Mouse (Mus musculus) limb, embryonic 11.5 days (tissue): ENCODE measurements around the gene Fancl. TPM values are rescaled to one million over a fixed set of nuclear protein-coding genes. Genes with fewer than 3 reads are reported as not detected.
A peak's percentile ranks its signal among the peaks of the same experiment; 100 is the strongest.
"Not testable (repeated sequence)": the region's sequence is repeated elsewhere in the genome, so short reads cannot be mapped to it uniquely, and the experiment has no call there.

Experiments used
- ATAC-seq: fragments of 200-750 bp; cut with Nextera tagmentation; 2 replicates; pipeline ENCODE4 v1.8.0; 2017; ENCODE audit warnings: low read depth; ENCODE audit not compliant: insufficient number of reproducible peaks, low FRiP score, low TSS enrichment
- DNase-seq: peaks from one replicate; pipeline ENCODE4 v3.0.0-alpha.2; 2015; ENCODE audit warnings: low spot score
- H3K27ac ChIP-seq: fragments of 300-500 bp; sonication (generic); replicated peaks from 2 replicates; pipeline ENCODE4 v1.5.1; 2014; ENCODE audit warnings: low read depth, mild to moderate bottlenecking, low read length
- H3K27me3 ChIP-seq: fragments of 300-500 bp; sonication (generic); 2 replicates; pipeline ENCODE4 v1.6.1; 2014; ENCODE audit warnings: mild to moderate bottlenecking, low read length, mixed read lengths; ENCODE audit not compliant: control insufficient read depth, insufficient read depth
- H3K36me3 ChIP-seq: fragments of 300-500 bp; sonication (generic); 2 replicates; pipeline ENCODE4 v1.6.1; 2014; ENCODE audit warnings: mild to moderate bottlenecking, low read length, moderate library complexity, mixed read lengths; ENCODE audit not compliant: control insufficient read depth, insufficient read depth
- H3K4me1 ChIP-seq: fragments of 300-500 bp; sonication (generic); 2 replicates; pipeline ENCODE4 v1.6.1; 2014; ENCODE audit warnings: low read length, mixed read lengths; ENCODE audit not compliant: control insufficient read depth, insufficient read depth
- H3K4me2 ChIP-seq: fragments of 300-500 bp; sonication (generic); 2 replicates; pipeline ENCODE4 v1.6.1; 2014; ENCODE audit warnings: low read depth, mild to moderate bottlenecking, moderate library complexity; ENCODE audit not compliant: severe bottlenecking
- H3K4me3 ChIP-seq: fragments of 300-500 bp; sonication (generic); 2 replicates; pipeline ENCODE4 v1.5.1; 2014; ENCODE audit warnings: low read depth, low read length
- H3K9ac ChIP-seq: fragments of 300-500 bp; sonication (generic); 2 replicates; pipeline ENCODE4 v1.6.1; 2014; ENCODE audit warnings: mild to moderate bottlenecking, low read length
- H3K9me3 ChIP-seq: fragments of 300-500 bp; sonication (generic); 2 replicates; pipeline ENCODE4 v1.6.1; 2016; ENCODE audit warnings: low read length; ENCODE audit not compliant: control insufficient read depth
- WGBS: fragments of 180-500 bp; shearing (Covaris S2); extraction: QIAGEN DNeasy Blood & Tissue Kit; methylation state at CpG from one replicate; pipeline ENCODE4 v1.1.7; 2014; 5-methylcytosine and 5-hydroxymethylcytosine counted together
- polyA plus RNA-seq: library from polyadenylated mRNA; unstranded; fragments of >200 nt; fragmentation: Nextera tagmentation; extraction: Ambion mirVana; gene quantifications from 2 replicates; pipeline ENCODE4 v1.2.1, GENCODE M21; 2014

Gene Fancl
- polyA plus RNA-seq: 35.1 and 38.8 TPM in 2 replicates

DNA sequence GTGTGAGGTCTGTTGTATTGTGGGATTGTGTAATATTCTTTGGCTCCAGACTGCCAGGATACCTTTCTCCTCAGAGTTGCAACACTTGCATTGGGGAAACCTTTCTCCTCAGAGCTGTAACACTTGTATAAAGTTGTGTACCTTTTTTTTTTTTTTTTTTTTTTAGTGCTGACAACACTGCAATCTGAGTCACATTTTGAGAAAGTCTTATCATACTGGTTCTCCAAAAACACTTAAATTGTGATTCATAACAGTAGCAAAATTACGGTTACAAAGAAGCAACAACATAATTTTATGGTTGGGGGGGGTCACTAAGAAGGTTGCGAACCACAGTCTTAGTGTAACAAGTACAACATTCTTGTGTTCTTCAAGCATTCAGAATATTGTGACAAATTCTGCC is at the start of gene Fancl:
TSS of gene Fancl (plus strand) at position 165 of the 400 bp plus-strand sequence.
- no peaks in the 10 kb centered on the region for H3K27me3 ChIP-seq
- no peaks in the 10 kb centered on the region for H3K4me1 ChIP-seq
- H3K9me3 ChIP-seq: no peaks in the 10 kb centered on the region
- H3K36me3 ChIP-seq: no peaks in the 10 kb centered on the region
- peak within 1 kb of the TSS; percentile 37 for H3K4me2 ChIP-seq
- peak within 1 kb of the TSS; percentile 39 for H3K4me3 ChIP-seq
- 94% methylated on average over 2 of the region's 2 CpGs for WGBS
- ATAC-seq (no peak), DNase-seq (no peak)
- H3K9ac ChIP-seq: peak within 1 kb of the TSS; percentile 84
- no peak within 1 kb of the TSS for H3K27ac ChIP-seq

DNA sequence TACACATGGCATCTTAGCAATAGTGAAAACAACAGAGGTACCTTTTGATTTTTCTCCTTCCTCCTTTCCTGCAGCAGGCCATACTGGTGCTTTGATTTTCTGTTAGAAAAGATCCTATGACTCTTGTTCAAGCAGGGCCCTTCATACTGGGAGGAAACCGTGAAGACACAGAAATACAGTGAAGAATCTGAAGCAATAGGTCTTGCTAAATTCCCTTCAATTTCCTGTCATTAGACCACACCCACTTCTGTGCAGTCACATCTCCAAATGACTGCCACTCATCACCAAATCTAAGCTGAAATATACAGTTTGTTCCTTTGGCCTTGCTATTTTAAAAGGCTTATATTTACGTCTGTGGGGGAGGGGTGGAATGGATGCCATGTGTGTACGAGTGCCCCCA is 49.1 kb upstream of the Fancl start:
- H3K4me3 ChIP-seq: no peak overlapping the region
- H3K27me3 ChIP-seq: no peaks in the 10 kb centered on the region
- H3K27ac ChIP-seq: no peak overlapping the region
- no peaks in the 10 kb centered on the region for H3K4me1 ChIP-seq
- no peak overlapping the region for H3K4me2 ChIP-seq
- ATAC-seq (no peak), DNase-seq (no peak)
- no peaks in the 10 kb centered on the region for H3K9me3 ChIP-seq
- H3K36me3 ChIP-seq: no peaks in the 10 kb centered on the region
- H3K9ac ChIP-seq: no peak overlapping the region
- WGBS: 67% methylated on average over 3 of the region's 3 CpGs

DNA sequence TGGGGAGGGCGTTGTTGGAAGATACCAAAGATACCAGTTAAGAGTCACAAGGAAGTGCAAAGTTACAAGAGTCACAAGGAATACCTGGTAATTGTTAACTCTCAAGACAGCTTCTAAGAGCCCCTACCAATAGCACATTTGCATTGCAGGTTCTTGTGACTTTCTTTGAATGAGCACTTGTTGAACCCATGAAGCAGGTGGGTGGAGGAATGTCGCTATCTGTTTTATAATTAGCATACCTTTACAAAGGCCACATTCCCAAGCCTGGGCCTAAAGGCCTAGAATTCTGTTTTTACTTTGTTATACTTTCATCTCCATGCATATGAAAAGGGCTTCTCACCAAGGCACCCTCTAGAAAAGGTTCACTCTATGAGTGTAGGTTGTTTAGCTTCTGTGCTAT is 15.8 kb upstream of the Fancl start:
- ATAC-seq, H3K36me3 ChIP-seq, DNase-seq, H3K4me2 ChIP-seq, H3K9ac ChIP-seq, H3K27me3 ChIP-seq, H3K9me3 ChIP-seq, H3K4me3 ChIP-seq, H3K27ac ChIP-seq, H3K4me1 ChIP-seq: not testable (repeated sequence)
- 84% methylated on average over 2 of the region's 2 CpGs for WGBS

DNA sequence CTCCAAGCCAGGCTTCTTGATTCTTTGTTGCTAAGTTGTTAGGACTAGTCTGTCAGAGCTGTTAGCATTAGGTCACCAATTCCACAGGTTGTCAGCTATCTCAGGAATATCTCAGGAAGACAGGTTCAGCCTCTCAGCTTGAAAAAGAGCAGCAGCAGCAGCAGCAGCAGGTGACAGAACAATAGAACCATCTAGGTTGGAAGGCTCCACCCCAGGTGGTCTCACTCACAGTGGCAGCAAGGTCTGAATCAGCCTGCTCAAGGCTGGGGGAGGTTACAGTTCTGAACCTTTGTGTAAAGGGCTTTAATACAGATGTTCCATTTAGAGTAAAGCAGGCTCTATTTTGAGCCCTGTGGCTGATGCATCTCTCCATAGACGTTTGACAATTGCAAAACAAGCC is 14.0 kb upstream of the Fancl start:
- not testable (repeated sequence) for H3K4me1 ChIP-seq, H3K36me3 ChIP-seq, DNase-seq, H3K27me3 ChIP-seq, H3K4me2 ChIP-seq, H3K9me3 ChIP-seq, H3K4me3 ChIP-seq, H3K9ac ChIP-seq, ATAC-seq, H3K27ac ChIP-seq
- 29% methylated on average over 1 of the region's 1 CpGs for WGBS

DNA sequence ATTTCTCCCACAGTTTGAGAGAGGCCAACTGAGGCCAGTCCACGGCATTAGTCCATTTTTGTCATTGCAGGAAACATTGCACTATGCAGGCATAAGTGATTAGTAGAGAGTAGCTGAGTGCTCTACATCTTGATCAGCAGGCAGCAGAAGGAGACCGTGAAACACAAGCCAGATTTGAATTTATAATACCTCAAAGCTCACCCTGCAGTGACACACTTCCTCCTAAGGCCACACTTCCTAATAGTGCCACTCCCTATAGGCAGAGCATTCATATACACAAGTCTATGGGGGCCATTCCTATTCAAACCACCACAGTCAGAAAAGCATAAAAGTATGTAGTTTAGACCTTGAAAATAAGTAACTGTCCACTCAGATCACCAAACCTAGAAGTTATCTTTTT is 11.8 kb upstream of the Fancl start:
- no peak for ATAC-seq

DNA sequence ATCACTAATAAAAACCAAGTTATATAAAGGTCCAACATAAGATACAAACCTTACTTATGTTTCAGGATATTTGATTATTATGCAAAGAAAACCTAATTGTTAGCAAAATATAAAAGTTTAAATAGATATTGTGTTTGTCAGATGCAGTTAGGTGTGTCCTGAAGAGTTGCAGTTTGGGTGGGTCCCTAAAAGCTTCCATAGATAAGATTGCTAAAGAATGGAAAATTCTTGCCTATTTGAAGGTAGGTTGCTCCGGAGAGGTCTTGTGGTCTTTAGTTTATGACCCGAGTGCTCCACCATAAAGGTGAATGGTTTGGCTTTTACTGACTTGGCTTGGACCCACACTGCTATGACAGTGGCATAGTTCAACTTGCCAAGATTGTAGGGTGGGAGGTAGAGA is 7.9 kb upstream of the Fancl start:
- no peaks in the 10 kb centered on the region for H3K9me3 ChIP-seq
- H3K4me1 ChIP-seq: no peaks in the 10 kb centered on the region
- H3K27me3 ChIP-seq: no peaks in the 10 kb centered on the region
- ATAC-seq: no peak
- no peak overlapping the region for H3K4me2 ChIP-seq
- WGBS: 79% methylated on average over 2 of the region's 2 CpGs
- DNase-seq: no peak
- no peak overlapping the region for H3K9ac ChIP-seq
- H3K27ac ChIP-seq: no peak overlapping the region
- H3K36me3 ChIP-seq: no peaks in the 10 kb centered on the region
- no peak overlapping the region for H3K4me3 ChIP-seq

More for the DNA sequence above, 11.8 kb upstream of the Fancl start:
- H3K27ac ChIP-seq: no peak overlapping the region
- no peak overlapping the region for H3K4me3 ChIP-seq
- 87% methylated on average over 2 of the region's 2 CpGs for WGBS
- H3K36me3 ChIP-seq: no peaks in the 10 kb centered on the region
- H3K27me3 ChIP-seq: no peaks in the 10 kb centered on the region
- DNase-seq: no peak
- no peak overlapping the region for H3K4me2 ChIP-seq
- no peaks in the 10 kb centered on the region for H3K9me3 ChIP-seq
- no peak overlapping the region for H3K9ac ChIP-seq
- no peaks in the 10 kb centered on the region for H3K4me1 ChIP-seq

DNA sequence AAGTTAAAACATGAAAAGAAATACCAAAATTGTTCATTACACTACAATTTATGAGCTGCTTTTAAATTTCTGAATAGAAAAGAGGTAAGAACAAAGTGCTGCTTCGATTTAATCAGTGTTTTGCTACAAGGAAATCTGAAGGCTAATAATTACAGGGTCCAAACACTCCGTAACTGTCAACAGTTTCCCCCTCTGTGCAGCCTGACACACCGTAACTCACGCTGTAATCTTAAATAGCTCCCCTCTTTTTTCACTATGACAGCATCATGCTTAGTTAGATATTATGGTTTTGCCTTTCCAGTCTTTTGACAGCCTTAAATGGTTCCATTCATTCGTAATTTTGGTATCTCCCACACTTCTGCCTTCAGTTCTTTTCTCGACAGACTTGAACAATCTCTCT is 4.4 kb upstream of the Fancl start:
- no peak overlapping the region for H3K9ac ChIP-seq
- H3K27me3 ChIP-seq: no peaks in the 10 kb centered on the region
- H3K4me2 ChIP-seq: no peak overlapping the region
- H3K4me1 ChIP-seq: no peaks in the 10 kb centered on the region
- DNase-seq (peak; percentile 35), ATAC-seq (no peak)
- no peaks in the 10 kb centered on the region for H3K9me3 ChIP-seq
- H3K36me3 ChIP-seq: no peaks in the 10 kb centered on the region
- WGBS: 49% methylated on average over 6 of the region's 6 CpGs
- no peak overlapping the region for H3K27ac ChIP-seq
- H3K4me3 ChIP-seq: no peak overlapping the region

DNA sequence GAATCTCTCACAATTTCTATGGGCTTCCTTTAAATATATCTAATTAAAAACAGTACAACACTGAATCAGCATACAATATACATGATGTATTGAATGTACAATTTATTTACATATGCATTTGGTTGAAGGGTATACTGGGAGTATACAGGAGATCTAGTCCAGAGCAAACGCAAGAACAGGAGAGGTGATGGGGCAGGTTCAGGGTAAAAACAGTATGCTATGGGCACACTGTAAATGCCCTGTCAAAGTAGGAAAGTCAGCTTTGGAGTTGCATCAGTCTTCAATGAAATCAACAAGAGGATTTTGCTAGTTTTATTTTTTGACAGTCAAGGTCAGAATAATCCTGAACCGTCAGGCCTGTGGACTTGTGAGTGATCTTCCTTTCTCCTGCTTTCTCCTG is 743 bp downstream of the Fancl start:
- peak overlapping the region; percentile 37 for H3K4me2 ChIP-seq

DNA sequence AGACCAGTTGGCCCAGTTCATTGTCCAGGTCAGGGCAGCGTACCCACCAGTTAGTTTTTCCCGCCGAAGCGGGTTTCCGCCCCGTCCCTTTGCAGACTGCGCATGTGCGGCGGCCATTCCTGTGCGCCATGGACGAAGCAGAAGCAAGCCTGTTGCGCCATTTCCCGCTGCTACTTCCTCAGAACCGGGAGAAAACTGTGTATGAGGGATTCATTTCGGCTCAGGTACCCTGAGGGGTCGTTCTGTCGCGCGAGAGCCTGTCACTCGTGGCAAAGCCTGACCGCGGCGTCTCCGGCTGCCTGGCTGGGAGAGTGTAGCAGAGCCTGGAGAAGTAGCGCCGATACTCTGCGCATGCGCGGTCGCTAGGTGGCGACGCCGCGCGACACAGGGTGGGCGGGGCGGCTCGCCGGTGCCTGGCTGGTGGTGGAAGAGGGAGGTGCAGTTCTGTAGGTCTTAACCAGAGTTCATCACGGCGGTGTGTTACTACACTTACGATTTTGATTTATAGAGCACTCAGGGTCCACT is 1.2 kb downstream of the Fancl start:
- peak overlapping the region; percentile 37 for H3K4me2 ChIP-seq
- peak overlapping the region; percentile 84 for H3K9ac ChIP-seq
- H3K27me3 ChIP-seq: no peaks in the 10 kb centered on the region
- peak overlapping the region; percentile 39 for H3K4me3 ChIP-seq
- H3K27ac ChIP-seq: peak overlapping the region; percentile 43; the same call in 1 of the 2 replicates
- DNase-seq: peak; percentile 96
- H3K4me1 ChIP-seq: no peaks in the 10 kb centered on the region
- no peaks in the 10 kb centered on the region for H3K9me3 ChIP-seq
- H3K36me3 ChIP-seq: no peaks in the 10 kb centered on the region
- under 1% methylated on average over 42 of the region's 42 CpGs for WGBS
- peak; percentile 99 for ATAC-seq

More for the DNA sequence above, 743 bp downstream of the Fancl start:
- Histone ChIP-seq H3K9ac (peak overlapping the region; percentile 84), H3K4me1 (no peaks in the 10 kb centered on the region), H3K27me3 (no peaks in the 10 kb centered on the region), H3K4me3 (peak overlapping the region; percentile 39), H3K36me3 (no peaks in the 10 kb centered on the region), H3K27ac (no peak overlapping the region), H3K9me3 (no peaks in the 10 kb centered on the region)
- ATAC-seq: peak; percentile 11; the same call in 1 of the 2 replicates
- no peak for DNase-seq
- 76% methylated on average over 2 of the region's 2 CpGs for WGBS
